Mouse (Mus musculus) kidney, adult 9 months (tissue): Measurements from ENCODE around the gene Mrps5.

ENCODE experiments used
- DNase-seq: peaks from one replicate; pipeline ENCODE4 v3.0.0; 2022

The Mrps5 gene

DNA sequence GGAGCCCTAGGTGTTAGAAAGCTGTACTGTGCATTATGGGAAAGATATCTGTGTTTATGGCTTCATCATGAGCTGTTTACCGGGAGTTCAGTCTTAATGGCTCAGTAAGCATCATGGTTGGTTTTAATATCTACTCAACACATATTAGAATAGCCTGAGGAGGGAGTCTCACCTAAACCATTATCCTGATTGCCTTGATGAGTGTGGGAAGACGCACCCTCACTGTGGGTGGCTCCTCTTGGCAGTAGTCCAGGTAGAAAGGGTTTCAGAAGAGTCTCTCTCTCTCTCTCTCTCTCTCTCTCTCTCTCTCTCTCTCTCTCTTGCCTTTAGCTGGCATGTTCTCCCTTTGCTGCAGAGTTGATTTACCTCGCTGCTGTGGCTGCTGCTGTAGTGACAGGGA, 35.0 kb downstream of the Mrps5 start:
- no peak for DNase-seq

- no peak for DNase-seq
Observed at GRCm38 (mm10) chr2:127624786-127625185, 37.8 kb downstream of the Mrps5 start.

DNA sequence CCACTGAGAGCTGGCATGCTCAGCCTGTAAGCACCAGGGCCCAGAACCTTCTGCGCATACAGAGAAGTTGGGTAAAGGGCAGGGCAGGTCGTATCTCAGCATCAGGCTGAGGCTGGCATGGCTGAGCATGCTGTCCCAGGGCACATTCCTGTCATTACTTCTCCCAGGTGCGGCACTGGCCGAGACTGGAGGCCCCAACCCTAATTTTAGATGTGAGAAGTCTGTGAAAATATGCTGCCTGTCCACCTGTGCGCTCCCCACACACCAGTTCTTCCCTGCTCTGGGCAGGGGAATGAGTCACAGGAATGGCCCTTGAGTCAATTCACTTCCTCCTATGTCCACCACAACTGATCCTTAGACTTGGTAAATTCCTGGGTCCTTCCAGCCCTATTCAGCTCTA, 38.6 kb downstream of the Mrps5 start:
- DNase-seq: peak; percentile 65

- no peak for DNase-seq
Observed at GRCm38 (mm10) chr2:127627354-127627753, 40.3 kb downstream of the Mrps5 start.

DNA sequence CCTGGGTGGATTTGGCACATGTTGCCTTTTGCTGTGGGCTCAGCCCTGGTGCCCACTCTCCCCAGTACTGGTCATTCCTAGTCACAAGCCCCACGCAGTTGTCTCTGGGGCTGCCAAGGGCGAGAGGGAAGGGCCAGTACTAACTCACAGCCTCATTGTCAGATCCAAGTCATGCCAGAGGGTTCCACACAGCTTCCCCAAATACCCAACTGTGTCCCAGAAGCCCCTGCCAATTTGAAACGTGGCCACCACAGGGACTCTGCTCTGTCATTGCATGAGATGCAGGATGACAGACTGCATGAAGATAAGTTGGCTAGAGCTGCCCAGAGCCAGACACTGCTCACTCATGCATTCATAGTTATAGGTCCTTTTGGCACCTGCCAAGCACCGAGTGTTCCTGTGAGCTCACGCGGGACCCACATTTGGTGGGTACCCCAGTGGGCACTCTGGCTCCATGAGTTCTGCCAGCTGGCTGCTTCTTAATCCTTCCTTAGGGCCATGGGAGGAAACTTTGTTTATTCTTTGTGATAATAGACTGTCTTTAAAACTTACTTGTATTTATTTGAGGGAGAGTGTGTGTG, 41.1 kb downstream of the Mrps5 start:
- DNase-seq: no peak

DNA sequence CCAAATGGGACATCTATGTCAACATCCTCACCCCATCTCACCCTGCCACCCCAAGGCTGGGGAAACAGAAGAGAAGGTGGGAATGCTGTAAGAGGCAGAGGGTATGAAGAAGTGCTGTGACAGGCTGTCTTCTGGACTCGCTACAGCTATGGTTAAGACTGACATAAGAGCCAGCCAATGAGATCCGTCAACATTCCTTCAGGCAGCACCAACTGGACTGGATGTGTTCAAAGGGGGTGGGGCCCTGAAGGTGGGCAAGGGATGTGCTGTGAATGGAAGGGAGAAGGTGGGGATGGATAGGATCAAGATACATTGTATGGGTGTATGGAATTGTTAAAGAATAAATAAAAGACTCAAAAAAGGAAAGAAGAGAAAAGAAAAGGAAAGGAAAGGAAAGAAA, 45.6 kb downstream of the Mrps5 start:
- DNase-seq: no peak

GRCm38 (mm10) chr2:127635581-127635980, 48.6 kb downstream of the Mrps5 start:
- peak; percentile 90 for DNase-seq

GRCm38 (mm10) chr2:127638973-127639372, 52.0 kb downstream of the Mrps5 start:
- DNase-seq: no peak

DNA sequence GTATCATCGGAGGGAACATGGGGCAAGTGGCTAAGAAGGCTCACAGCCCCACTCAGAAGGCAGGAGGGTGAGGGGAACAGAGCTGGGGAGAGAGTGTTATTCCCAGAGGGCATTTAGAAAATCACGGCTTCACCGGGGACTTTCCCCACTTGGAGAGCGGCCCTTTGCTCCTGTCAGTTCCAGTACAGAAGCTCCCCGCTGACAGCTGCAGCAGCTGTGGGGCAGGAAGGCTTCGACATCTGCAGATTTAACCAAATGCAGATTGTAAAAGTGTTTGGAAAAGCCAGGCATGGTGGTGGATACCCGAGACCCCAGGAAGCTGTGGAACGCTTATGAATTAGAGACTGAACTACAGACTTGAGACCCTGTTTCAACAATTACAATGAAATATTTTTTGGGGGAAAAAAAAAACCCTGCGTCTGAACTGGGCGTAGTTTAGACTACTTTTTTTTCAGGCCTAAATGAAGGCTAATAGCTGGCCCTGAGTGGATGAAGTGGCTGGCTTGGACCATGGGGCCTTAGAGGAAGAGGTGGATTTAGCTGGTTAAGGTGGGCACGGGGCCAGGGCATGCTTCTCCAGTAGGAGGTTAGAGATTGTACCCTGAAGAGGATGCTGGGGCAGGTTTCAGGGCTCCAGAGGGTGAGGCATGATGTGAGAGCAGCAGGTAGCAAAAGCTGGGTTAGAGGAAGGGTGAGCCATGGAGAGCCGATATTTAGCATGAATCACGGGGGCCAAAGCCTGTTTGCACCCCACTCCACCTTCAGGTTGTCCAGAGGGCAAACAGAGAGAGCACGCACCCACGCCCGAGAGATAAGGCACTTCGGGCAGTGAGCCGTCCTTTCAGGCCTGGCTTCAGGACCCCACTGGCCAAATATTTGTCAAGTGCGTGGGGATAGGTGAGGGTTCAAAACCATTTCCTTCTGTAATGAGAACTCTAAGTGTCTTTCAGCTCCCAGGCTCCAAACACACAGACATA, 57.0 kb downstream of the Mrps5 start:
- peak; percentile 42 for DNase-seq

- DNase-seq: no peak
Observed at GRCm38 (mm10) chr2:127646875-127647274, 59.9 kb downstream of the Mrps5 start.

DNA sequence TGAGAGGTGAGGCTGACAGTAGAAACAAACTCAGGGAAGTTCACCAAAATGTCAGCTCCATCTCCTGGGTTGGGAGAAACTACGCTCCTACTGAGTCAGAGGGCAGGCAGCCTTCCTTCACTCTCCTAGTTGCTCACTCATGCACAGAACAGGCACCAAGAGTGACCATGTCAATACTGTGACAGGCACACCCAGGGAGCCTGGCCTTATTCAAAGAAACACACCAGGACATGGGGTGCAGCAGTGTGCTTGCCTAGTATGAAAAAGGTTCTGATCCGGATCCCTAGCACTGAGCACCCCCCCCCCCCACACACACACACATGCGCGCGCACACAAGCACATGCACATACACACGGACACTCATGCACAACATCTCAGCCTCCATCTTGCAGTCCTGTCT, 61.1 kb downstream of the Mrps5 start:
- DNase-seq: no peak

GRCm38 (mm10) chr2:127649921-127650320, 62.9 kb downstream of the Mrps5 start:
- DNase-seq: peak; percentile 75

GRCm38 (mm10) chr2:127651601-127652000, 64.6 kb downstream of the Mrps5 start:
- peak; percentile 63 for DNase-seq

GRCm38 (mm10) chr2:127652335-127652734, 65.3 kb downstream of the Mrps5 start:
- peak; percentile 54 for DNase-seq

DNA sequence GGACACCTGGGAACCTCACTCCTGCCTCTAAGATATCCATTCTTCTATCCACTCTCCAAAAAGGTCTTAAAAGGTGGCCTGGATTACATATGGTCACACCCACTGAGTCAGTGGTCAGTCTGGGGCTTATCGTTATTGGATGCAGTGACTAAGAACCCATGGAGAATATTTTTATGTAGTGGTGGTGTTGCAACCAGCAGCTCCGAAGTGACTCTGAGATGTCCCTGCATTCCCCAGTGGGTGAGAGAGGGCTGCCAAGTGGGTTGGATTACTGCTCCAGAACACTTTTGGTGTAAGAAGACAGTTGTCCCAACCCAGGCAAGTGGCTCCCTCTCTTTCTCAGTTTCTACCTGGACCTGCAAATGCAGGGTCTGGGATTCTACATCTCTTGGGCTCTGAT, 65.8 kb downstream of the Mrps5 start:
- no peak for DNase-seq

GRCm38 (mm10) chr2:127654786-127655185, 67.8 kb downstream of the Mrps5 start:
- peak; percentile 52 for DNase-seq

GRCm38 (mm10) chr2:127655419-127655818, 68.4 kb downstream of the Mrps5 start:
- peak; percentile 55 for DNase-seq

DNA sequence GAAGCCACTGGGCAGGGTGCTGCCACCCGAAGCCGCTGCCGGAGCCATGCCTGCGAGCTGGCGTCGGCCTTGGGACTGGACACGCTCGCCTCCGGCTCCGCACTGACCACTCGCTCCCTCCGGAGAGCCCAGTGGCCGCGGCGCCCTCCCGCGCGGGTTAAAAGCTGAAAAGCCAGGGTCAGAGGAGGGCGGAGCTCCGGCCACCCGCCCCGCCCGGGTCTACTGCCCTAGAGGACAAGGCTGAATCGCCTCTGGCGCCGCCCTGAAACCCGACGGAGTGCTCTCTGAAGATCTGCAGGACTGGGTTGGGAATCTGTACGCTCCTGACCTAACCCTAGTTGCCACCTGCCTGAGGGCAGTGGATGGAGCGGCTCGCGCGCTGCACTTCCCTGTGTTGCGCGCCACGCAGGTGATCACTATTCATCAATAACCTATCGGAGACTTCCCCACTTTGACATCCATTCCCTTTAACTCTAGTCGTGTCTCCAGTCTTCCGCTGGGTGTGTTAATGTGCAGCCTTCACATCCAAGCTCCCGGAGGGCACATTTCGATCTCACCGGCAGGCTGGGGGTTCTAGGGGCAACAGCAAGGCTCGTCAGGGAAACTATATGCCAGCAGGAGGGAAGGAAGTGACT, 69.2 kb downstream of the Mrps5 start, which contains the start of gene Mal:
Mal (minus strand) TSS at position 610 of the 635 bp plus-strand sequence.
- peak; percentile 83 for DNase-seq
